Mouse (Mus musculus) cerebellum, adult 2 months (tissue): ENCODE measurements around the gene 2010003K11Rik. TPM values are rescaled to one million over a fixed set of nuclear protein-coding genes. Genes with fewer than 3 reads are reported as not detected.

ENCODE experiments used
- DNase-seq, 2 experiments: peaks; one replicate each; pipeline ENCODE4 v3.0.0; 2021
- H3K27ac ChIP-seq: fragments of 200-500 bp; 2 replicates; pipeline ENCODE4 v1.5.1; 2012; ENCODE audit warnings: low read length, control low read depth, inconsistent platforms; ENCODE audit not compliant: insufficient read depth
- H3K27me3 ChIP-seq: fragments of 200-500 bp; 2 replicates; pipeline ENCODE4 v1.6.1; 2012; ENCODE audit warnings: inconsistent platforms, mild to moderate bottlenecking, low read length, moderate library complexity; ENCODE audit not compliant: control insufficient read depth, insufficient read depth
- H3K4me1 ChIP-seq: fragments of 200-500 bp; 2 replicates; pipeline ENCODE4 v1.6.1; 2011; ENCODE audit warnings: low read length; ENCODE audit not compliant: control insufficient read depth, insufficient read depth
- H3K4me3 ChIP-seq: fragments of 200-500 bp; replicated peaks from 2 replicates; pipeline ENCODE3; 2011; ENCODE audit warnings: mild to moderate bottlenecking, low read depth, low read length, control low read depth; ENCODE audit not compliant: insufficient read depth
- CTCF ChIP-seq: fragments of 200-500 bp; IDR thresholded peaks from 2 replicates; pipeline ENCODE4 v1.5.1; 2011; ENCODE audit warnings: low read depth, mild to moderate bottlenecking, control low read depth, low read length, moderate library complexity, borderline replicate concordance; ENCODE audit not compliant: insufficient read depth
- POLR2A ChIP-seq: fragments of 200-500 bp; IDR thresholded peaks from 2 replicates; pipeline ENCODE4 v1.6.1; 2011; ENCODE audit warnings: low read length, control low read depth, borderline replicate concordance; ENCODE audit not compliant: insufficient read depth
- WGBS: fragments of 180-500 bp; shearing (Covaris S2); methylation state at CpG from one replicate; pipeline ENCODE4 v1.1.7; 2018; 5-methylcytosine and 5-hydroxymethylcytosine counted together
- polyA plus RNA-seq: library from polyadenylated mRNA; depleted of rRNA; stranded (reverse); fragments of >200 nt; gene quantifications from 2 replicates; pipeline ENCODE4 v1.2.3, GENCODE M21; 2012

Gene 2010003K11Rik
- polyA plus RNA-seq, 1 experiment, result not detected

DNA sequence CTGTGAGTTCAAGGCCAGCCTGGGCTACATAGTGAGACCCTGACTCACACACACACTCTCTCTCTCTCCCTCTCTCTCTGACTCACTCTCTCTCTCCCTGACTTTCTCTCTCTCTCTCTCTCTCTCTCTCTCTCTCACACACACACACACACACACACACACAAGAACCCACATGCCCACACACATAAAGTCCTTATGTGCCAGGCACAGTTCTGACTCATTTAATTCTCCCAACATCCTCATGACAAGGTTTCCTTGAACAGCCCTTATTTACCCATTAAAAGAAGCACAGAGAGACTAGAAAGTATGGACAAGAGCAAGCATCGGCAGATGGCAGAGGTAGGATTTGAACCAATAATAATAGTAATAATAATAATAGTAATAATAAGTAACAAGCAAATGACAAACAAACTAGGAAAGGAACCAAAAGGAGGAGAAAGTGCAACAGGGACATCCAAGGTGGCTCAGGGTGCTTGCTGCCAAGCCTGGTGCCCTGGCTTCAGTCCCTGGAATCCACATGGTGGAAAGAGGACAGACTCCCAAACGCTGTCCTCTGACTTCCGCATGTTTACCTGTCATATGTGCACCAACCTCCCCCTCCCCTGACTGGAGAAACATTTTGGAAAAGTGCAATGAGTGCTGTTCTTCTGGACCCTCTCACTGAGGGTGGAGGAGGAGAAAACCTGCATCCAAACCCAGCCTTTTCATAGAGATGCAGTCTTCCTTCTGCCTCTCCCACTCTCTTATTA lies 16.1 kb downstream of the 2010003K11Rik start:
- WGBS, result 28% methylated on average over 3 of the region's 3 CpGs
- Histone ChIP-seq H3K4me3 (no peak overlapping the region), H3K27ac (peak overlapping the region; percentile 75), H3K4me1 (peaks cover 43% of the 10 kb centered on the region), H3K27me3 (no peaks in the 10 kb centered on the region)
- TF ChIP-seq CTCF (no peak), POLR2A (no peak)
- peak; percentile 61 to 73 for DNase-seq

GRCm38 (mm10) chr19:4481326-4481725 lies 17.1 kb downstream of the 2010003K11Rik start:
- TF ChIP-seq CTCF, result no peak
- DNase-seq, result peak; percentile 62 to 78
- Histone ChIP-seq H3K4me1 (peaks cover 43% of the 10 kb centered on the region), H3K4me3 (no peak overlapping the region), H3K27ac (no peak overlapping the region; the same call in 1 of the 2 replicates), H3K27me3 (no peaks in the 10 kb centered on the region)
- 15% methylated on average over 4 of the region's 4 CpGs for WGBS

- 16% methylated on average over 2 of the region's 2 CpGs for WGBS
- H3K4me3 ChIP-seq, result no peak overlapping the region
- H3K27me3 ChIP-seq, result no peaks in the 10 kb centered on the region
- peak; percentile 80 to 88 for DNase-seq
- TF ChIP-seq CTCF, result no peak
- peak overlapping the region; percentile 94 for H3K27ac ChIP-seq
- H3K4me1 ChIP-seq, result peaks cover 43% of the 10 kb centered on the region
Measured at GRCm38 (mm10) chr19:4480041-4480440, 18.3 kb downstream of the 2010003K11Rik start.

- no peaks in the 10 kb centered on the region for H3K27me3 ChIP-seq
- peaks cover 48% of the 10 kb centered on the region for H3K4me1 ChIP-seq
- no peak overlapping the region for H3K4me3 ChIP-seq
- TF ChIP-seq CTCF, result peak; percentile 50; the same call in 1 of the 2 replicates
- TF ChIP-seq POLR2A, result no peak
- no peak for DNase-seq
- peak overlapping the region; percentile 81 for H3K27ac ChIP-seq
- WGBS, result 13% methylated on average over 1 of the region's 1 CpGs
Measured at GRCm38 (mm10) chr19:4478190-4478516, 20.2 kb downstream of the 2010003K11Rik start.

- TF ChIP-seq POLR2A (0 out of 2 replicates have a peak, but pooled peaks have one; percentile 0), CTCF (no peak)
- WGBS, result 5% methylated on average over 21 of the region's 21 CpGs
- H3K4me3 ChIP-seq, result peak within 1 kb of the TSS; percentile 74
- peaks cover 48% of the 10 kb centered on the region for H3K4me1 ChIP-seq
- H3K27me3 ChIP-seq, result no peaks in the 10 kb centered on the region
- peak; percentile 87 to 92 for DNase-seq
- peak within 1 kb of the TSS; percentile 100 for H3K27ac ChIP-seq
Measured at GRCm38 (mm10) chr19:4477345-4478189, 20.8 kb downstream of the 2010003K11Rik start, which contains the start of gene Syt12. Gene Syt12, minus strand, starts transcription at chr19:4477447.

GRCm38 (mm10) chr19:4476601-4477257 lies 21.7 kb downstream of the 2010003K11Rik start:
- 2% methylated on average over 70 of the region's 70 CpGs for WGBS
- peak; percentile 54 for TF ChIP-seq POLR2A
- TF ChIP-seq CTCF, result no peak

GRCm38 (mm10) chr19:4475224-4475925 lies 23.0 kb downstream of the 2010003K11Rik start:
- H3K27ac ChIP-seq, result peak overlapping the region; percentile 29
- DNase-seq, result peak; percentile 55 to 62
- peak overlapping the region; percentile 74 for H3K4me3 ChIP-seq
- 16% methylated on average over 11 of the region's 11 CpGs for WGBS
- H3K4me1 ChIP-seq, result peaks cover 48% of the 10 kb centered on the region
- no peaks in the 10 kb centered on the region for H3K27me3 ChIP-seq
- TF ChIP-seq CTCF (no peak), POLR2A (no peak)

More at GRCm38 (mm10) chr19:4476601-4477257, 21.7 kb downstream of the 2010003K11Rik start:
- Histone ChIP-seq H3K4me3 (peak overlapping the region; percentile 74), H3K27ac (peak overlapping the region; percentile 100), H3K27me3 (no peaks in the 10 kb centered on the region), H3K4me1 (peaks cover 47% of the 10 kb centered on the region)
- peak; percentile 84 to 86 for DNase-seq
